Mouse (Mus musculus) hindbrain, postnatal 0 days (tissue): ENCODE measurements around the gene Smyd3. TPM values are rescaled to one million over a fixed set of nuclear protein-coding genes. Genes with fewer than 3 reads are reported as not detected.
A peak's percentile ranks its signal among the peaks of the same experiment; 100 is the strongest.

Experiments used
- ATAC-seq: fragments of 200-750 bp; cut with Nextera tagmentation; 2 replicates; pipeline ENCODE4 v1.8.0; 2017; ENCODE audit warnings: mild to moderate bottlenecking, moderate TSS enrichment, moderate library complexity
- DNase-seq: peaks from one replicate; pipeline ENCODE4 v3.0.0-alpha.2; 2015; ENCODE audit warnings: low spot score
- H3K27ac ChIP-seq: fragments of 300-500 bp; sonication (generic); 2 replicates; pipeline ENCODE4 v1.5.1; 2014; ENCODE audit warnings: mild to moderate bottlenecking
- H3K27me3 ChIP-seq: fragments of 300-500 bp; sonication (generic); 2 replicates; pipeline ENCODE4 v1.6.1; 2014; ENCODE audit warnings: low read length, mixed read lengths; ENCODE audit not compliant: insufficient read depth
- H3K36me3 ChIP-seq: fragments of 300-500 bp; sonication (generic); 2 replicates; pipeline ENCODE4 v1.6.1; 2014; ENCODE audit warnings: low read length, mixed read lengths; ENCODE audit not compliant: insufficient read depth
- H3K4me1 ChIP-seq: fragments of 300-500 bp; sonication (generic); 2 replicates; pipeline ENCODE4 v1.6.1; 2014; ENCODE audit warnings: antibody characterized with exemption, low read length, mixed read lengths; ENCODE audit not compliant: insufficient read depth
- H3K4me2 ChIP-seq: fragments of 300-500 bp; sonication (generic); 2 replicates; pipeline ENCODE4 v1.6.1; 2014; ENCODE audit warnings: low read depth, mild to moderate bottlenecking, low read length, moderate library complexity, mixed read lengths
- H3K4me3 ChIP-seq: fragments of 300-500 bp; sonication (generic); 2 replicates; pipeline ENCODE4 v1.5.1; 2014; ENCODE audit warnings: low read length
- H3K9ac ChIP-seq: fragments of 300-500 bp; sonication (generic); replicated peaks from 2 replicates; pipeline ENCODE4 v1.6.1; 2014; ENCODE audit warnings: mild to moderate bottlenecking, low read length, moderate library complexity, mixed read lengths
- H3K9me3 ChIP-seq: fragments of 300-500 bp; sonication (generic); 2 replicates; pipeline ENCODE4 v1.6.1; 2016; ENCODE audit warnings: low read length, mixed read lengths
- CTCF ChIP-seq: IDR thresholded peaks from 2 replicates; pipeline ENCODE4 v1.5.1; 2016; ENCODE audit warnings: antibody characterized with exemption, control low read depth, low read depth
- WGBS: fragments of 180-500 bp; shearing (Covaris S2); extraction: QIAGEN DNeasy Blood & Tissue Kit; methylation state at CpG from one replicate; pipeline ENCODE4 v1.1.7; 2014; 5-methylcytosine and 5-hydroxymethylcytosine counted together
- polyA plus RNA-seq: library from polyadenylated mRNA; unstranded; fragments of >200 nt; fragmentation: Nextera tagmentation; extraction: Ambion mirVana; gene quantifications from 2 replicates; pipeline ENCODE4 v1.2.1, GENCODE M21; 2015
- total RNA-seq: library from RNA; depleted of rRNA; stranded (reverse); fragments of >200 nt; gene quantifications from 2 replicates; pipeline ENCODE4 v1.2.3, GENCODE M21; 2014

Smyd3 gene
- total and polyA plus RNA-seq, 2 experiments from 2014 or later: 15.4 to 26.1 TPM

DNA sequence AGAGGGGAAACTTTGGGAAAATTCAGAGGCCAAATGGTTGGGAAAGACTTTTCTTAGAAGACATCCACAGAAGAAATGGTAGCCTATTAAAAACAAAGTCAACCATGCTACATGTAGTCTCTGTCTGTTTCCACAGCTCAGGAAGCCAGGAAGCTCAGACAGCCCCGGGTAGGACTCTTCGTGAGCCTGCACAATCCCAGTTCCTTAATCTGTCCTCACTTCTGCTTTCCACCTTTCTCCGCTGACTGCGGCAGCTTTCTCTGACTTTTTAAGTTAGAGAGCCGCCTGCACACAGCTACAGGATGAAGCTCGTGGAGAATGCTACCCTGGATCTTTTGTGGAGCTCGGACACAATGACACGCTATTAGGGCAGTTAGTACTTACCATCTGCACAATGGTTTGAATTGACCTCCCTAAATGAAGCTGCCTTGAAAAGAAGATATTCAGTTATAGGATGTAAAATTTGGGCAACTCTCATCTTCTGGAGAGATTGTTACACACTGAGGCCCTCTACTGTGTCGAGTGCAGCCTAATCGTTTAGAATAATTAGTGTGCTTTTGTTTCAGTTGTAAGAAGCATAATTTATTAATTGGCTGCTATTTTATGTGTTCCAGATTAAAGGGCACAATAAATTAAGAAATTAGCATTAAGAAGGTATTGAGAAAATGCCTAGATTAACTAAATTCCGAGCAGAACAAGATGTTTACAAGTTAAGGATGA, 444.7 kb downstream of the Smyd3 start:
- 52% methylated on average over 11 of the region's 11 CpGs for WGBS
- DNase-seq (no peak), ATAC-seq (no peak)
- TF ChIP-seq CTCF: no peak
- H3K27me3 ChIP-seq: no peaks in the 10 kb centered on the region
- no peak overlapping the region for H3K27ac ChIP-seq
- no peaks in the 10 kb centered on the region for H3K9me3 ChIP-seq
- no peak overlapping the region for H3K4me2 ChIP-seq
- H3K4me3 ChIP-seq: no peak overlapping the region
- no peaks in the 10 kb centered on the region for H3K36me3 ChIP-seq
- no peaks in the 10 kb centered on the region for H3K4me1 ChIP-seq
- H3K9ac ChIP-seq: no peak overlapping the region

DNA sequence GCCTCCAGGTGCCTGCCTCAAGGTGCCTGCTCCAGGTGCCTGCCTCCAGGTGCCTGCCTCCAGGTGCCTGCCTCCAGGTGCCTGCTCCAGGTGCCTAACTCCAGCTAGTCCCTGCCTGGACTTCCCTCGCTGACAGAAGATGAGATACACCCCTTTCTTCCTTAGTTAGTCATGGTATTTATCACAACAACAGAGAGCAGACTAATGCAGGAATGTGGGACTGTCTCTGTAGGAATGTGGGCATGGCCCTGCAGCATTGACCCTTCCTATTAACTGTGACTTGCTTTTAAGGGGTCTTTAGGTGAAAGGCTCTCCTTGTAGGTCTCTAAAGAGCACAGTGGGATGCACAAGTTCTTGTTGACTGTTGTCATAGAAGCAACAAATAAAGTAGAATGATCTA, 445.4 kb downstream of the Smyd3 start:
- H3K9me3 ChIP-seq: no peaks in the 10 kb centered on the region
- no peak overlapping the region for H3K4me2 ChIP-seq
- H3K27me3 ChIP-seq: no peaks in the 10 kb centered on the region
- no peak overlapping the region for H3K27ac ChIP-seq
- ATAC-seq: no peak
- no peak for DNase-seq
- TF ChIP-seq CTCF: no peak
- no peak overlapping the region for H3K4me3 ChIP-seq
- 38% methylated on average over 1 of the region's 1 CpGs for WGBS
- no peaks in the 10 kb centered on the region for H3K36me3 ChIP-seq
- no peaks in the 10 kb centered on the region for H3K4me1 ChIP-seq
- H3K9ac ChIP-seq: no peak overlapping the region

DNA sequence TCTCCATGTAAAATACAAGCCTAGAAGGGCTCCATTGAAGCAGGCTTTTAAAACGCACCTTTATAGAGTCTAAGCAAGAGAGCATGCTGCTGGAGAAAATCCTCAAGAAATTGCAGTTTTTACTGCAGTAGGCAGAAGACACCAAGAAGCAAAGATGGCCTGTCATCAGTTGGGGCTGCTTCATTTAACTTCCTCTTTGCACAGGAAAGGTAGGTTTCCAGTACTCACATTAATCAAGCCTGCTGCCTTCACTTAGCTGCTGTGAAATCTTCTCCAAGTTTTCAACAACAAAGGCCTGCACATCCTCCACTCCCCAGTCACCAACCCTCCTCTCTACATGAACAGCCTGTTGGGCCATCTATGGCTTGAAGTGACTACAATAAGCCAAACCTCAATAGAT, 448.9 kb downstream of the Smyd3 start:
- Histone ChIP-seq H3K36me3 (no peaks in the 10 kb centered on the region), H3K4me3 (no peak overlapping the region), H3K9me3 (no peaks in the 10 kb centered on the region), H3K27me3 (no peaks in the 10 kb centered on the region), H3K27ac (no peak overlapping the region), H3K4me2 (no peak overlapping the region), H3K9ac (no peak overlapping the region), H3K4me1 (peaks cover 2% of the 10 kb centered on the region; the same call in 1 of the 2 replicates)
- 91% methylated on average over 1 of the region's 1 CpGs for WGBS
- DNase-seq (no peak), ATAC-seq (no peak)
- TF ChIP-seq CTCF: no peak

DNA sequence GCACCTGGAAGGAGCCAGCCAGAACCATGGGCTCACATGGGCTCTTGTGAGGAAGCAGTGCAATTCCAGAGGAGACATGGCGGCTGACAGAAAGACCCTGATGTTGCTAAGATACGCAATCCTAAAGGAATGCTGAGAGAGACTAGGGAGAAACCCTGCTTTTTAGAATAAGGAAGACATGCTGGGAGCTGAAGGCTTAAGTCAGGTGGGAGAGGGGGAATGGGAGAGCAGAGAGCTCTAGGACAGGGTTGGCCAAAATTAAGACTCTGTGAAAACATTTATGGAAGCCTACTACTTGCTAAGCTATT, 452.6 kb downstream of the Smyd3 start:
- H3K36me3 ChIP-seq: no peaks in the 10 kb centered on the region
- H3K4me2 ChIP-seq: no peak overlapping the region
- H3K27me3 ChIP-seq: no peaks in the 10 kb centered on the region
- WGBS: 52% methylated on average over 2 of the region's 2 CpGs
- no peak overlapping the region for H3K4me3 ChIP-seq
- no peak overlapping the region for H3K9ac ChIP-seq
- no peaks in the 10 kb centered on the region for H3K9me3 ChIP-seq
- TF ChIP-seq CTCF: no peak
- DNase-seq (no peak), ATAC-seq (no peak)
- no peak overlapping the region for H3K27ac ChIP-seq
- peaks cover 17% of the 10 kb centered on the region; the same call in 1 of the 2 replicates for H3K4me1 ChIP-seq

DNA sequence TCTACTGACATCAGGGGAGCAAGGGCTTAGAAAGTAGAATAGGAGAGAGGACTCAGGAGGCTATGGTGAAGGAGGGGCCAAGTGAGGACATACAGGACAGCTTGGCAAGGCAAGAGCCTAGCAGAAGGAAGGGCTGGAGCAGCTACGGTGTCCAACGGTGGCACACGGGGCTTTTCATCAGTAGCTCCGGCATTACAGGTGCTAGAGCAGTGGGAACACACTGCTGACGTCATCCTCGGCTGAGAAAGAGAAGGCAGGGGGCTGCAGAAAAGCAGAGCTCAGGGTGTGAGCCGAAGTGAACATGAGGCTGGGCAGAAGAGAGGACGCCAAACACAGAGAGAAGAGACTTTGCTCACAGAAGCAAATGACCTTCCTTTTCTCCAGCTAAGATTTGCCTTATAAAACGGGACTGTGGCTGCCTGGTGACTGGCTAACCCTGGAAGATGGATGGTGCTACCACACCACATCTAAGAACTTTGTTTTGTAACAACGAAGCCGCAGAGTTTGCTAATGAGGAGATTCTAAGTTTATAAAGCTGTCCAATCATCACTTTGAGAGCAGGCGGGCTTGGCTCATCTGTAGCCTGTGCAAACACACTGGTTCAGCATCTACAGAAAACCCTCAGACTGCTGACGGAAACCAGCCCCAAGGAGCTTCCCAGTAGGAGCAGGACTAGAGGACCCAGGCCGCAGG, 453.1 kb downstream of the Smyd3 start:
- DNase-seq (no peak), ATAC-seq (0 out of 2 replicates have a peak, but pooled peaks have one; percentile 41)
- no peak for TF ChIP-seq CTCF
- no peak overlapping the region for H3K27ac ChIP-seq
- peaks cover 20% of the 10 kb centered on the region; the same call in 1 of the 2 replicates for H3K4me1 ChIP-seq
- 69% methylated on average over 14 of the region's 14 CpGs for WGBS
- no peak overlapping the region for H3K4me2 ChIP-seq
- H3K9me3 ChIP-seq: no peaks in the 10 kb centered on the region
- H3K4me3 ChIP-seq: no peak overlapping the region
- no peaks in the 10 kb centered on the region for H3K36me3 ChIP-seq
- no peak overlapping the region for H3K9ac ChIP-seq
- H3K27me3 ChIP-seq: no peaks in the 10 kb centered on the region

DNA sequence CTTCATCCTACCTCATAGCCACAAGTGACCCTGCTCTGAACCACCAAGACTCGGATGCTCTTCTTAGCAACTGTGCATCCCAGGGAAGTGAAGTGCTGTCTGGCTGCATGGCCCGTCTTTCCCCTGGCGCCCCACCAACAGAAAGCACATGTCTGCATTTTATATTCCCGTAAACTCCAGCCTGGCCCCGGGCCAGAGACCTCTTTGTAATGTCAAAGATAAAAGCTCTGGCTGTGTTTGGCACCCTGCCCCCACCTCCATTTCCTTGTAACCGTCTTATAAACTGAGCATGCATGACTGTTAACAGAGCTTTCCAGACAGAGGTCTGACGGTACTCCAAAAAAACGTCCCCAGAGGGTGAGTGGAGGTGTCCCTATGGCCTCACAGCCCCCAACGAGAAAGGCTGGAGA, 456.1 kb downstream of the Smyd3 start:
- Histone ChIP-seq H3K9ac (no peak overlapping the region), H3K27ac (no peak overlapping the region), H3K27me3 (no peaks in the 10 kb centered on the region), H3K4me2 (no peak overlapping the region), H3K4me3 (no peak overlapping the region), H3K9me3 (no peaks in the 10 kb centered on the region), H3K4me1 (peaks cover 20% of the 10 kb centered on the region; the same call in 1 of the 2 replicates), H3K36me3 (no peaks in the 10 kb centered on the region)
- 10% methylated on average over 9 of the region's 9 CpGs for WGBS
- ATAC-seq: peak; percentile 21; the same call in 1 of the 2 replicates
- peak; percentile 75 for DNase-seq
- no peak for TF ChIP-seq CTCF

DNA sequence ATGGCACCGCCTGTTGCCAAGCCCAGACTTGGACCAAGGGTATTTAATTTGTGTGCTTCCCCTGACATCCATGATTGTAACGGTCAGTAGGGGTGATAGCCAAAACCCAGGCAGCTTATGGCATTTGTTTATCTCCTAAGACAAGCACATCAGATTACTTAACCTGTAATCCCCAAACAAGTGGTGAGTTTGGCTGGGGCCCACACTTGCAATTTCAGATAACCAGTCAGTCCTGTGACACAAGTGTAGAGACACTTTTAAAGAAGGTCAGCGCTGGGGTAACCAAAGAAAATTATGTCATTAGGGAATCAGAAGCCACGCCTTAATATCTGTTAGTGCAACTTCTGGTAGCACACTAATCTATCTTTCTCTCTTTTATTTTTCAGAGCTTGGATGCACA, 456.8 kb downstream of the Smyd3 start:
- Histone ChIP-seq H3K9me3 (no peaks in the 10 kb centered on the region), H3K36me3 (no peaks in the 10 kb centered on the region), H3K9ac (no peak overlapping the region), H3K4me2 (no peak overlapping the region), H3K27ac (no peak overlapping the region), H3K27me3 (no peaks in the 10 kb centered on the region), H3K4me3 (no peak overlapping the region), H3K4me1 (peaks cover 20% of the 10 kb centered on the region; the same call in 1 of the 2 replicates)
- TF ChIP-seq CTCF: no peak
- ATAC-seq (0 out of 2 replicates have a peak, but pooled peaks have one; percentile 4), DNase-seq (no peak)
- WGBS: 71% methylated on average over 4 of the region's 4 CpGs
